Comparison of ENCODE assay signal across 25 mouse cellular contexts in the genomic region with DNA sequence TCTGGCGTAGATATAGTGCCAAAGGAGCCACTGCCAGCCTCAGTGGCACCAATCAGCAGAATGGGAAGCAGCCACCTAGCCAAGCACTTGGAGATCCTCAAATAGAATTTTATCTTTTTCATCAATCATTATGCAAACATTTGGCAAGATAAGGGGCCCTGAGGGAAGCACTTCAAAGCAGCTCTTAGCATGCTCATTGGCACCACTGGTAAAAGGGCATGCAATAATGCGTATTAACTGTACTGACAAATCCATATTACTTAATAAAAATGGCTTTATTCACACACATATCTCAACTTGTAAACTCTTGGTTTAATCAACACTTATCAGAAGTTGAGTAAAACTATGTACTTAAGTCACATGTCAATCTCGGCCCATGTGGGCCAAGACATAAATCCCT. TPM values are rescaled to one million over a fixed set of nuclear protein-coding genes. Genes with fewer than 3 reads are reported as not detected.
A peak's percentile ranks its signal among the peaks of the same experiment; 100 is the strongest.
DNase-seq lines count a peak whose midpoint lies in the region; TF ChIP-seq lines count a peak whose summit lies in the region.
"Had no signal": no experiment of that assay in that cellular context is flagged by ENCODE, and none has a peak within 500 bp of the region (broad histone marks: within the 10 kb centered on the region; RNA-seq: fewer than 3 reads in every experiment).

No protein-coding gene starts in this region.

- no peak overlapping the region for H3K4me3 ChIP-seq in liver, adult 2 months (ENCODE audit: insufficient read depth, low read depth, low read length)
- H3K4me3 ChIP-seq: embryonic facial prominence, embryonic 12.5 days; embryonic facial prominence, embryonic 15.5 days; forebrain, embryonic 12.5 days; forebrain, embryonic 15.5 days; heart, adult 2 months; heart, embryonic 10.5 days; heart, embryonic 13.5 days had no signal

- TF ChIP-seq POLR2A in liver, adult 2 months (IDR thresholded peaks at IDR 0.05; ENCODE audit: extremely low read depth, insufficient read depth, low read length): no peak

- no peaks in the 10 kb centered on the region; the same call in 1 of the 2 replicates for H3K4me1 ChIP-seq in liver, adult 2 months (ENCODE audit: control insufficient read depth, insufficient read depth, low read length)
- H3K4me1 ChIP-seq: embryonic facial prominence, embryonic 12.5 days; forebrain, embryonic 12.5 days had no signal

- H3K27ac ChIP-seq in liver, adult 2 months (replicated peaks; ENCODE audit: insufficient read depth, low read depth, low read length): no peak overlapping the region
- H3K27ac ChIP-seq: embryonic facial prominence, embryonic 12.5 days; embryonic facial prominence, embryonic 15.5 days; forebrain, embryonic 12.5 days; forebrain, embryonic 15.5 days; heart, adult 2 months; heart, embryonic 10.5 days; heart, embryonic 13.5 days; hindbrain, embryonic 14.5 days; hindbrain, postnatal 0 days had no signal

- 71% methylated on average over 3 of the region's 3 CpGs for WGBS in liver, adult 2 months

- H3K79me2 ChIP-seq in liver, adult 2 months (ENCODE audit: control insufficient read depth, insufficient read depth, low read length): no peaks in the 10 kb centered on the region

- no peak overlapping the region for H3K9ac ChIP-seq in liver, adult 2 months (ENCODE audit: low read depth, low read length)
- H3K9ac ChIP-seq: embryonic facial prominence, embryonic 12.5 days; embryonic facial prominence, embryonic 15.5 days; forebrain, embryonic 12.5 days; forebrain, embryonic 15.5 days; heart, embryonic 13.5 days; hindbrain, embryonic 14.5 days had no signal

- peak; percentile 71 for DNase-seq in liver, adult 2 months (ENCODE audit: extremely low read depth, low read depth, low spot score)
- DNase-seq in liver: no peak
- peak; percentile 94 for DNase-seq in fat pad, adult 2 months (ENCODE audit: extremely low read depth, low read depth, low spot score)
- peak; percentile 75 for DNase-seq in gonadal fat pad, adult 2 months (ENCODE audit: low read depth)
- peak; percentile 71 for DNase-seq in lung, postnatal 36 days
- no peak for DNase-seq in embryo, embryonic 9.5 days (ENCODE audit: extremely low spot score)
- DNase-seq: adrenal gland, adult 2 months; adrenal gland, postnatal 14 days; cerebellum, adult 18-20 months; cerebellum, adult 9-10 months; cerebellum, postnatal 14 days; gastrocnemius, postnatal 10 days; gastrocnemius, postnatal 36 days; heart, adult 2 months; heart, postnatal 14 days; heart, postnatal 4 days had no signal

- H3K36me3 ChIP-seq in liver, adult 2 months (ENCODE audit: control insufficient read depth, insufficient read depth, low read length): no peaks in the 10 kb centered on the region
- H3K36me3 ChIP-seq: embryonic facial prominence, embryonic 12.5 days; embryonic facial prominence, embryonic 15.5 days; forebrain, embryonic 12.5 days; forebrain, embryonic 15.5 days; heart, embryonic 10.5 days; heart, embryonic 13.5 days had no signal

- no peak for TF ChIP-seq CTCF in liver, adult 2 months (IDR thresholded peaks at IDR 0.05; ENCODE audit: low read depth, low read length)

- H3K27me3 ChIP-seq in liver, adult 2 months (ENCODE audit: control insufficient read depth, insufficient read depth, low read length): no peaks in the 10 kb centered on the region
- H3K27me3 ChIP-seq: embryonic facial prominence, embryonic 12.5 days; embryonic facial prominence, embryonic 15.5 days; forebrain, embryonic 12.5 days; forebrain, embryonic 15.5 days; heart, embryonic 13.5 days had no signal

RNA-seq across cellular contexts. Expression of a gene that starts 1.6 kb away (rescaled TPM):
- 6.1 and 8.1 TPM in 2 replicates for total RNA-seq in liver, adult 2 months (2014; rRNA removed)
- polyA plus RNA-seq in liver, adult 2 months (2012; rRNA removed): 7.7 and 9.9 TPM in 2 replicates
- polyA plus RNA-seq in gonadal fat pad, adult 2 months (2012; rRNA removed): 39.3 and 40.0 TPM in 2 replicates
- total RNA-seq: MEL had no signal

Comparison
In these comparisons a context has a peak if more than half of its experiments do, and no peak if none do; other contexts are left out.
1. DNase-seq: peak in liver, adult 2 months (single experiment), fat pad, adult 2 months (single experiment), gonadal fat pad, adult 2 months (single experiment) and lung, postnatal 36 days (single experiment); none in liver (single experiment) and embryo, embryonic 9.5 days (single experiment).